ENCODE assay signal across 13 mouse cellular contexts in genomic region chr16:95739522-95739921, GRCm38 (mm10). TPM values are rescaled to one million over a fixed set of nuclear protein-coding genes. Genes with fewer than 3 reads are reported as not detected.
DNase-seq lines count a peak whose midpoint lies in the region; ATAC-seq and TF ChIP-seq lines count a peak whose summit lies in the region.
"Had no signal": no experiment of that assay in that cellular context is flagged by ENCODE, and none has a peak within 500 bp of the region (broad histone marks: within the 10 kb centered on the region; RNA-seq: fewer than 3 reads in every experiment).

No protein-coding gene starts in this region.

- TF ChIP-seq CTCF in stomach, postnatal 0 days (IDR thresholded peaks at IDR 0.05; ENCODE audit: low read depth) = no peak

- no peak overlapping the region for H3K27ac ChIP-seq in stomach, postnatal 0 days (replicated peaks)
- no peak overlapping the region for H3K27ac ChIP-seq in liver, embryonic 12.5 days
- H3K27ac ChIP-seq: embryonic facial prominence, embryonic 15.5 days; hindbrain, embryonic 15.5 days; stomach, embryonic 15.5 days had no signal

- intact Hi-C loops in left cerebral cortex, postnatal 36 days (cut with DNase I) = no loop called here

- DNase-seq in embryo, embryonic 10 days (ENCODE audit: low spot score) = peak; percentile 35
- no peak for DNase-seq in embryo, embryonic 9.5 days (ENCODE audit: extremely low spot score)
- peak; percentile 6 for DNase-seq in thymus, postnatal 4 days
- DNase-seq in thymus, adult 18-20 months = no peak
- DNase-seq in left cerebral cortex, postnatal 36 days (ENCODE audit: low spot score in 2 of 2) = peak; percentile 47 to 54
- no peak for DNase-seq in stomach, postnatal 0 days (ENCODE audit: low spot score)
- DNase-seq in B cell, adult 2 months = no peak
- DNase-seq: gastrocnemius, postnatal 36 days; kidney, postnatal 36 days had no signal

- TF ChIP-seq EP300 in stomach, postnatal 0 days (optimal IDR thresholded peaks at IDR 0.05) = no peak

- no peak overlapping the region for H3K4me2 ChIP-seq in stomach, postnatal 0 days (replicated peaks; ENCODE audit: low read depth)
- no peak overlapping the region for H3K4me2 ChIP-seq in liver, embryonic 12.5 days
- H3K4me2 ChIP-seq: embryonic facial prominence, embryonic 15.5 days; hindbrain, embryonic 15.5 days; stomach, embryonic 15.5 days had no signal

- 78% methylated on average over 6 of the region's 6 CpGs for WGBS in stomach, postnatal 0 days
- WGBS in liver, embryonic 12.5 days (ENCODE audit: insufficient replicate concordance) = 65% methylated on average over 6 of the region's 6 CpGs

- H3K9ac ChIP-seq in stomach, postnatal 0 days (ENCODE audit: low read length) = no peak overlapping the region
- no peak overlapping the region for H3K9ac ChIP-seq in liver, embryonic 12.5 days
- H3K9ac ChIP-seq: embryonic facial prominence, embryonic 15.5 days; hindbrain, embryonic 15.5 days; stomach, embryonic 15.5 days had no signal

- no peaks in the 10 kb centered on the region for H3K27me3 ChIP-seq in stomach, postnatal 0 days (ENCODE audit: control insufficient read depth, insufficient read depth, low read length)
- no peaks in the 10 kb centered on the region for H3K27me3 ChIP-seq in liver, embryonic 12.5 days (replicated peaks)
- H3K27me3 ChIP-seq: embryonic facial prominence, embryonic 15.5 days; hindbrain, embryonic 15.5 days; stomach, embryonic 15.5 days had no signal

- no peaks in the 10 kb centered on the region for H3K36me3 ChIP-seq in stomach, postnatal 0 days (ENCODE audit: control insufficient read depth, insufficient read depth, low read length)
- H3K36me3 ChIP-seq in liver, embryonic 12.5 days = no peaks in the 10 kb centered on the region
- H3K36me3 ChIP-seq: embryonic facial prominence, embryonic 15.5 days; hindbrain, embryonic 15.5 days; stomach, embryonic 15.5 days had no signal

- ATAC-seq in stomach, postnatal 0 days (ENCODE audit: low FRiP score, low TSS enrichment) = no peak
- no peak for ATAC-seq in liver, embryonic 12.5 days

- no peak overlapping the region for H3K4me3 ChIP-seq in stomach, postnatal 0 days (ENCODE audit: low read depth, low read length)
- H3K4me3 ChIP-seq in liver, embryonic 12.5 days = no peak overlapping the region
- H3K4me3 ChIP-seq: embryonic facial prominence, embryonic 15.5 days; hindbrain, embryonic 15.5 days; stomach, embryonic 15.5 days had no signal

- H3K9me3 ChIP-seq in stomach, postnatal 0 days (ENCODE audit: control insufficient read depth, low read length) = no peaks in the 10 kb centered on the region
- no peaks in the 10 kb centered on the region for H3K9me3 ChIP-seq in liver, embryonic 12.5 days (replicated peaks)
- H3K9me3 ChIP-seq: embryonic facial prominence, embryonic 15.5 days; hindbrain, embryonic 15.5 days; stomach, embryonic 15.5 days had no signal

- H3K4me1 ChIP-seq in stomach, postnatal 0 days (replicated peaks; ENCODE audit: control insufficient read depth, insufficient read depth) = peaks cover 4% of the 10 kb centered on the region; the same call in 1 of the 2 replicates
- H3K4me1 ChIP-seq in liver, embryonic 12.5 days = peaks cover 3% of the 10 kb centered on the region; the same call in 1 of the 2 replicates

RNA-seq across cellular contexts. Expression of gene Ets2, which starts 37.6 kb away (rescaled TPM):
- 10 to 100 TPM; 68.0 to 79.8 TPM for total RNA-seq in left cerebral cortex, postnatal 36 days (2021)
- polyA plus RNA-seq in stomach, postnatal 0 days (2015; fragmentation: Nextera tagmentation; extraction: Ambion mirVana) = 35.1 and 38.1 TPM in 2 replicates
- 18.6 and 19.7 TPM in 2 replicates for polyA plus RNA-seq in liver, embryonic 12.5 days (2016; fragmentation: Nextera tagmentation; extraction: Ambion mirVana)

Comparison
In these comparisons a context has a peak if more than half of its experiments do, and no peak if none do; other contexts are left out.
1. DNase-seq: peak in embryo, embryonic 10 days (single experiment), thymus, postnatal 4 days (single experiment) and left cerebral cortex, postnatal 36 days (2 of 2); none in embryo, embryonic 9.5 days (single experiment), thymus, adult 18-20 months (0 of 2), stomach, postnatal 0 days (single experiment) and B cell, adult 2 months (0 of 2).